Mouse (Mus musculus) embryo, embryonic 11.5 days (tissue): ENCODE measurements around the gene Micall1.

Experiments used
- DNase-seq: peaks from one replicate; pipeline ENCODE4 v3.0.0-alpha.2; 2012; ENCODE audit warnings: low read depth, low spot score

Gene Micall1

GRCm38 (mm10) chr15:79097135-79097534, 11.6 kb upstream of the Micall1 start:
- no peak for DNase-seq

- DNase-seq, result no peak
Measured at GRCm38 (mm10) chr15:79097611-79098025, 11.1 kb upstream of the Micall1 start.

- no peak for DNase-seq
Measured at GRCm38 (mm10) chr15:79098220-79098619, 10.5 kb upstream of the Micall1 start.

GRCm38 (mm10) chr15:79098868-79099267, 9.8 kb upstream of the Micall1 start:
- DNase-seq, result no peak

- DNase-seq, result no peak
Measured at GRCm38 (mm10) chr15:79099456-79099855, 9.2 kb upstream of the Micall1 start.

GRCm38 (mm10) chr15:79100391-79100790, 8.3 kb upstream of the Micall1 start:
- DNase-seq, result no peak

- DNase-seq, result no peak
Measured at GRCm38 (mm10) chr15:79101531-79101930, 7.2 kb upstream of the Micall1 start.

GRCm38 (mm10) chr15:79103264-79103663, 5.4 kb upstream of the Micall1 start:
- DNase-seq, result no peak

GRCm38 (mm10) chr15:79105804-79106203, 2.9 kb upstream of the Micall1 start:
- no peak for DNase-seq

- no peak for DNase-seq
Measured at GRCm38 (mm10) chr15:79107966-79108365, 732 bp upstream of the Micall1 start.

- DNase-seq, result no peak
Measured at GRCm38 (mm10) chr15:79109321-79109934, 730 bp downstream of the Micall1 start.

GRCm38 (mm10) chr15:79110031-79110430, 1.3 kb downstream of the Micall1 start:
- no peak for DNase-seq

- DNase-seq, result no peak
Measured at GRCm38 (mm10) chr15:79110528-79110927, 1.8 kb downstream of the Micall1 start.

GRCm38 (mm10) chr15:79111774-79112173, 3.1 kb downstream of the Micall1 start:
- no peak for DNase-seq

- DNase-seq, result no peak
Measured at GRCm38 (mm10) chr15:79115276-79115675, 6.6 kb downstream of the Micall1 start.

- DNase-seq, result no peak
Measured at GRCm38 (mm10) chr15:79119491-79119890, 10.8 kb downstream of the Micall1 start.

GRCm38 (mm10) chr15:79122119-79122518, 13.4 kb downstream of the Micall1 start:
- DNase-seq, result no peak

- no peak for DNase-seq
Measured at GRCm38 (mm10) chr15:79122546-79122945, 13.8 kb downstream of the Micall1 start.

GRCm38 (mm10) chr15:79123751-79124150, 15.1 kb downstream of the Micall1 start:
- DNase-seq, result no peak

- DNase-seq, result no peak
Measured at GRCm38 (mm10) chr15:79124331-79124875, 15.7 kb downstream of the Micall1 start.

GRCm38 (mm10) chr15:79126217-79126932, 17.7 kb downstream of the Micall1 start:
- no peak for DNase-seq

GRCm38 (mm10) chr15:79127101-79127500, 18.4 kb downstream of the Micall1 start:
- no peak for DNase-seq

GRCm38 (mm10) chr15:79128208-79128607, 19.5 kb downstream of the Micall1 start:
- DNase-seq, result no peak
